Mouse (Mus musculus) liver, postnatal 0 days (tissue): ENCODE data around the gene Ephx1.

Source experiments
- CTCF ChIP-seq: sonication (generic); IDR thresholded peaks from 2 replicates; pipeline ENCODE4 v1.5.1; 2016; ENCODE audit warnings: antibody characterized with exemption, low read depth
- EP300 ChIP-seq: IDR thresholded peaks from 2 replicates; pipeline ENCODE4 v1.6.1; 2016; ENCODE audit warnings: antibody characterized with exemption, low read depth, mild to moderate bottlenecking

DNA sequence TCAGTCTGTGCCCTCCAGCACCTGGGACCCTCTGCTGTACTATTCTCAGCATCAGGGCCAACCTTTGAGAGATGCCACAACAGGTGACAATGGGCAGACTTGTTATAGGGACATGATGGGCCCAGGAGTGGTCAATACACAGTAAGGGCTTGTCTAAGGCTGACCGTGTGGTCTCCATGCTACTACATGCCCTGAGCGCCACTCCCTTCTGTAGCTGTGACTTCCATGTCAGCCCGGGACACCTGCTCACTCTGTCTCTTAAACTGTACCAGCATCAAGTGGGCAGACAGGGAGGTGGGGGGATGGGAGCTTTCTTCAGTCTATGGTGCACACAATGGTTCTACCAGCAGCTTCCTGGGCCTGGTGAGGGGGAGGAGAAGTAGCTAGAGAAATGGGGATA is 19.5 kb downstream of the Ephx1 start:
- TF ChIP-seq CTCF = no peak
- TF ChIP-seq EP300 = no peak
